Mouse (Mus musculus): ENCODE measurements around the gene Nlgn1.

GRCm38 (mm10) chr3:25449356-25449755 is 882.9 kb downstream of the Nlgn1 start:
- TF ChIP-seq GATA1 (IDR thresholded peaks at IDR 0.05; ENCODE audit: low read length) (no peak), TAL1 (IDR thresholded peaks at IDR 0.05; ENCODE audit: low read length) (no peak)
